In the genomic region with DNA sequence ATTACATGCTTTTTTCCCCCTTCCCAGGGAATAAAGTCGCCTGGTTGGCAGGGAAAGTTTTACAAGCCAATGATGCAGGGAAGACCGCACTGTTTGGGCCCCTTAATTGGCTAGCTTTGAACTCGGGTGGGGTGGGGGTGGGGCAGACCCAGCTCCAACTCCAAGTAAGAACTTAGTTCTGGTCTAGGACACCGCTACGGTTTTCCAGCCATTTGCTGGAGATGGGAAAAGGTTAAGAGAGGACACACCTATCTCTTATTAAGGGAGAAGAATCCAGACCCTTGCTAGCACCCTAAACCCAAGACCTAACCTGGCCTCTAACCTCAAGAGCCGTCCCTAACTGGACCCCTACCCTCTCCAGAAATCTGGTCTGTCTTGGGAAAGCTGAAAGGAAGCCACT, we compare ENCODE assay signal across 9 mouse cellular contexts. TPM values are rescaled to one million over a fixed set of nuclear protein-coding genes. Genes with fewer than 3 reads are reported as not detected.
DNase-seq lines count a peak whose midpoint lies in the region; ATAC-seq and TF ChIP-seq lines count a peak whose summit lies in the region.
"Had no signal": no experiment of that assay in that cellular context is flagged by ENCODE, and none has a peak within 500 bp of the region (broad histone marks: within the 10 kb centered on the region; RNA-seq: fewer than 3 reads in every experiment).

No protein-coding gene starts in this region.

- 0 out of 2 replicates have a peak, but pooled peaks cover 5% of the 10 kb centered on the region for H3K27me3 ChIP-seq in kidney, embryonic 14.5 days (ENCODE audit: control insufficient read depth, insufficient read depth, low read length)
- H3K27me3 ChIP-seq in kidney, adult 2 months (replicated peaks; ENCODE audit: control insufficient read depth, insufficient read depth, low read length) = no peaks in the 10 kb centered on the region
- no peaks in the 10 kb centered on the region for H3K27me3 ChIP-seq in embryonic facial prominence, embryonic 14.5 days (replicated peaks; ENCODE audit: control insufficient read depth, insufficient read depth, low read length)
- 0 out of 2 replicates have a peak, but pooled peaks cover 3% of the 10 kb centered on the region for H3K27me3 ChIP-seq in hindbrain, embryonic 15.5 days
- H3K27me3 ChIP-seq in midbrain, embryonic 16.5 days (ENCODE audit: control insufficient read depth, insufficient read depth, low read depth, low read length) = no peaks in the 10 kb centered on the region

- ATAC-seq in kidney, embryonic 14.5 days (ENCODE audit: low FRiP score, low TSS enrichment) = no peak
- no peak for ATAC-seq in embryonic facial prominence, embryonic 14.5 days (ENCODE audit: low read depth)
- no peak for ATAC-seq in hindbrain, embryonic 15.5 days (ENCODE audit: low FRiP score, low read depth)
- ATAC-seq in midbrain, embryonic 16.5 days = no peak

- H3K9me3 ChIP-seq in kidney, embryonic 14.5 days (ENCODE audit: control insufficient read depth, low read length) = no peaks in the 10 kb centered on the region
- no peaks in the 10 kb centered on the region for H3K9me3 ChIP-seq in embryonic facial prominence, embryonic 14.5 days (ENCODE audit: control insufficient read depth, low read length)
- H3K9me3 ChIP-seq in hindbrain, embryonic 15.5 days = no peaks in the 10 kb centered on the region
- no peaks in the 10 kb centered on the region for H3K9me3 ChIP-seq in midbrain, embryonic 16.5 days (replicated peaks; ENCODE audit: control insufficient read depth, low read length, poor library complexity, severe bottlenecking)

- no peaks in the 10 kb centered on the region for H3K36me3 ChIP-seq in kidney, embryonic 14.5 days (ENCODE audit: control insufficient read depth, insufficient read depth, low read length)
- H3K36me3 ChIP-seq in kidney, adult 2 months (ENCODE audit: control insufficient read depth, insufficient read depth, low read length) = no peaks in the 10 kb centered on the region
- H3K36me3 ChIP-seq in embryonic facial prominence, embryonic 14.5 days (ENCODE audit: control insufficient read depth, insufficient read depth, low read length) = 0 out of 2 replicates have a peak, but pooled peaks cover 4% of the 10 kb centered on the region
- no peaks in the 10 kb centered on the region for H3K36me3 ChIP-seq in hindbrain, embryonic 15.5 days
- no peaks in the 10 kb centered on the region for H3K36me3 ChIP-seq in midbrain, embryonic 16.5 days (ENCODE audit: control insufficient read depth, insufficient read depth, low read length)

- no peak for TF ChIP-seq CTCF in kidney, adult 2 months (conservative IDR thresholded peaks at IDR 0.05; ENCODE audit: insufficient read depth, insufficient read length, low read depth, low read length)

- 33% methylated on average over 6 of the region's 6 CpGs for WGBS in kidney, embryonic 14.5 days
- WGBS in kidney, adult 2 months = 66% methylated on average over 6 of the region's 6 CpGs
- 27% methylated on average over 6 of the region's 6 CpGs for WGBS in embryonic facial prominence, embryonic 14.5 days
- WGBS in hindbrain, embryonic 15.5 days = 35% methylated on average over 6 of the region's 6 CpGs
- WGBS in midbrain, embryonic 16.5 days = 20% methylated on average over 6 of the region's 6 CpGs

- H3K4me3 ChIP-seq in kidney, embryonic 14.5 days (ENCODE audit: low read length) = no peak overlapping the region; the same call in 1 of the 2 replicates
- no peak overlapping the region for H3K4me3 ChIP-seq in kidney, adult 2 months (ENCODE audit: insufficient read depth, low read depth, low read length)
- no peak overlapping the region for H3K4me3 ChIP-seq in embryonic facial prominence, embryonic 14.5 days (ENCODE audit: low read depth, low read length)
- H3K4me3 ChIP-seq in hindbrain, embryonic 15.5 days = no peak overlapping the region
- no peak overlapping the region for H3K4me3 ChIP-seq in midbrain, embryonic 16.5 days (ENCODE audit: low read depth, low read length)

- peaks cover 49% of the 10 kb centered on the region for H3K4me1 ChIP-seq in kidney, embryonic 14.5 days (ENCODE audit: control insufficient read depth, insufficient read depth, low read length)
- peaks cover 3% of the 10 kb centered on the region; the same call in 1 of the 2 replicates for H3K4me1 ChIP-seq in kidney, adult 2 months (ENCODE audit: control insufficient read depth, insufficient read depth, low read length)
- peaks cover 61% of the 10 kb centered on the region for H3K4me1 ChIP-seq in embryonic facial prominence, embryonic 14.5 days (ENCODE audit: control insufficient read depth, insufficient read depth, low read length)
- H3K4me1 ChIP-seq in hindbrain, embryonic 15.5 days (replicated peaks) = peaks cover 57% of the 10 kb centered on the region
- H3K4me1 ChIP-seq in midbrain, embryonic 16.5 days (ENCODE audit: control insufficient read depth, insufficient read depth, low read length) = peaks cover 38% of the 10 kb centered on the region

- peak overlapping the region; percentile 78 for H3K4me2 ChIP-seq in kidney, embryonic 14.5 days (replicated peaks; ENCODE audit: low read depth, low read length)
- H3K4me2 ChIP-seq in embryonic facial prominence, embryonic 14.5 days (ENCODE audit: low read depth, low read length) = peak overlapping the region; percentile 81
- peak overlapping the region; percentile 74; the same call in 1 of the 2 replicates for H3K4me2 ChIP-seq in hindbrain, embryonic 15.5 days
- H3K4me2 ChIP-seq in midbrain, embryonic 16.5 days (ENCODE audit: low read length) = peak overlapping the region; percentile 69

- no peak for DNase-seq in kidney, adult 2 months
- no peak for DNase-seq in embryonic facial prominence, embryonic 14.5 days (ENCODE audit: low spot score)
- DNase-seq in gastrocnemius, postnatal 25 days = no peak
- no peak for DNase-seq in gastrocnemius, postnatal 10 days
- DNase-seq: right cerebral cortex, postnatal 25 days had no signal

- H3K9ac ChIP-seq in kidney, embryonic 14.5 days (ENCODE audit: low read depth, low read length) = peak overlapping the region; percentile 65; the same call in 1 of the 2 replicates
- H3K9ac ChIP-seq in embryonic facial prominence, embryonic 14.5 days (ENCODE audit: low read depth, low read length) = peak overlapping the region; percentile 66; the same call in 1 of the 2 replicates
- no peak overlapping the region for H3K9ac ChIP-seq in hindbrain, embryonic 15.5 days
- H3K9ac ChIP-seq in midbrain, embryonic 16.5 days (ENCODE audit: low read depth, low read length) = no peak overlapping the region

- no peak for TF ChIP-seq POLR2A in kidney, adult 2 months (IDR thresholded peaks at IDR 0.05; ENCODE audit: low read depth, low read length)

- peak overlapping the region; percentile 95 for H3K27ac ChIP-seq in kidney, embryonic 14.5 days (ENCODE audit: low read depth, low read length)
- no peak overlapping the region for H3K27ac ChIP-seq in kidney, adult 2 months (ENCODE audit: insufficient read depth, low read depth, low read length)
- H3K27ac ChIP-seq in embryonic facial prominence, embryonic 14.5 days (replicated peaks; ENCODE audit: low read depth, low read length) = no peak overlapping the region
- no peak overlapping the region for H3K27ac ChIP-seq in hindbrain, embryonic 15.5 days (replicated peaks)
- H3K27ac ChIP-seq in midbrain, embryonic 16.5 days (ENCODE audit: low read length) = no peak overlapping the region

RNA-seq across cellular contexts. Expression of a gene that starts 22.2 kb away (rescaled TPM):
- polyA plus RNA-seq in kidney, embryonic 14.5 days (2014; fragmentation: Nextera tagmentation; extraction: Ambion mirVana) = 3.5 and 5.3 TPM in 2 replicates
- polyA plus RNA-seq in kidney, adult 2 months (2012; rRNA removed) = 4.9 and 5.4 TPM in 2 replicates
- polyA plus RNA-seq in embryonic facial prominence, embryonic 14.5 days (2014; fragmentation: Nextera tagmentation; extraction: Ambion mirVana) = 16.5 and 20.7 TPM in 2 replicates
- polyA plus RNA-seq in hindbrain, embryonic 15.5 days (2015; fragmentation: Nextera tagmentation; extraction: Ambion mirVana) = 20.5 and 24.4 TPM in 2 replicates
- 22.6 and 23.9 TPM in 2 replicates for polyA plus RNA-seq in midbrain, embryonic 16.5 days (2015; fragmentation: Nextera tagmentation; extraction: Ambion mirVana)
- total RNA-seq in gastrocnemius, postnatal 25 days (2021) = under 1 TPM in 1 of 2 experiments, not detected in 1; 0.27 TPM
- under 1 TPM; 0.21 to 0.27 TPM for total RNA-seq in gastrocnemius, postnatal 10 days (2021)
- total RNA-seq: granulocyte monocyte progenitor cell, adult 5-6 weeks had no signal

Comparison
In these comparisons a context has a peak if more than half of its experiments do, and no peak if none do; other contexts are left out.
1. H3K9ac ChIP-seq: peak in kidney, embryonic 14.5 days (single experiment) and embryonic facial prominence, embryonic 14.5 days (single experiment); none in hindbrain, embryonic 15.5 days (single experiment) and midbrain, embryonic 16.5 days (single experiment).
2. Peak in every context shown above with its lines, with median percentiles within 50 percentile points of each other: H3K4me2 ChIP-seq.